Mouse (Mus musculus) frontal cortex, postnatal 10 days (tissue): ENCODE data around the gene Olfr60.

Experiments
- DNase-seq, 2 experiments: peaks; one replicate each; pipeline ENCODE4 v3.0.0; 2022; ENCODE audit warnings: low spot score in 2 of 2, mixed read lengths in 1 of 2

The Olfr60 gene

DNA sequence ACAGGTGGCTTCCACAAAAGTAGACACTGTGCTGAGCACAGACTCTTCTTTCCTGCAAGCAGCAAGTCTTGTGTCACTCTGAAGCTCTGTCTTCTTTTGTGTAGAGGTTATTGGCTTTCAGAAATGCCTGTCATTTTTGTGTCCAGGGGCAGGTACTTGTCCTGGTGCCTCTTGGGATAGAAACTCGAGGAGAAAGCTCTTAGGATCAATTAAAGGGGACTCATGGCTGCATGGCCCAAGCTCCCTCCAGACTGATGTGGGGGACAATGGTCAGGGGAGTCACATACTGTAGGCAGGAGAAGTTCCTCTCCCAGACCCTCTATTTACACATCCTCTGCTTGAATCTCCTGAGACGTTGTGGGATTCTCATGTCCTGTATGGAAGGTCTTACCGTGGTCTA is at the start of gene Olfr60:
Gene Olfr60, minus strand, starts transcription at position 101 of the 400 bp plus-strand sequence.
- DNase-seq = no peak

DNA sequence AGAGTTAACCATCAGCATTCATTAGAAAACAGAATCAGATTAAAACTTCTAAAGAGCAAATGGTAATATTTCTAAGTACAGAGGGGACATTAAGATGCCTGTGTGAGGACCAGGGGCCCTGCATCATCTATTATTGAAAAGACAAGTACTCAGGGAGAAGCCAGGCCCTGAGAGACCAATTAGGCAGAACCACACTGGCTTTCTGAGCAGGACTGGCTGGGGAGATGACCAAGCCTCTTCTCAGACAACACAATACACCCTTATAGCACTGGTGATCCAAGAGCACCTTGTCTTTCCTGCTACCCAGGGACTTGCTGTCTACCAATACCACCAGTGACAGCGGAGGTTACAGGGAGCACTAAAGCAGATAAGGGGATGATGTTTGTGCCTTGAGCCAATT is 41.3 kb upstream of the Olfr60 start, which contains the start of gene Olfr531:
Gene Olfr531, minus strand, starts transcription at position 101 of the 400 bp plus-strand sequence.
- no peak for DNase-seq

DNA sequence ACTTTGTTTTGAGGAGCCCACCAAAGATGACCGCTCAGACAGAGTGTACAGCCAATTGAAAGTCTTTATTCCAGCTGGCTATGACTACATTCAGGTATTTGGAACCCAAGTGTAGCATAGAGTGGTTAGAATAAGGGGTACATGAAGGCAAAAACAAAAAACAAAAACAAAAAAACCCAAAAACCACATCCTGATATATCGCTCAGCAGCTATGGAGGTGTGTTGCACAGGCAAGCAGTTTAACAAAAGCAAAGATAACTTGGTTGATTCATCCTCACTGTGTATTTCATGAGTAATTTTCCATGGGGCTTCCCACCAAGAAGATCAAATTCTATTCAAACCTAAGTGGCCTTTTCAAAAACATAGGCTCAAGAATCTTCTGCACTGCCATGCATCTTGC is 15.4 kb upstream of the Olfr60 start:
- no peak for DNase-seq

DNA sequence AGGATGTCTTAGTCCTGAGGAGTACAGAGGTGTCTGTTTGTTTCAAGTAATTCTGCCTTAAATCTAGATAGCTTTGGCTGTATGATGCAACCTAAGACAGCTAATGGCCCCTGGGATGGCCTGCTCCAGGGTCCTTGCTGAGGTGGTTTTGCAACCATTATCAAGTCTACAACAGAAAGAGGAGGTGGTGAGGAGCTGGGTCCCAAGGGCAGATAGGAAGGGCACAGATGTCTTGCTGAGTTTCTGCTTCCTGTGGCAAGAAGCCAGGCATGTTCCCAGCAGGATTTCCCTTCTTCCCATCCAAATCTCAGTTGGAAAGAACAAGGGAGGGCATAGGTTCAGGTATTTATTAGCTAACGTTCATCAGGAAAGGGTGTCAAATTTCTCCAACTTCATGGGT is 14.8 kb upstream of the Olfr60 start, which contains the start of gene Olfr530:
Gene Olfr530, minus strand, starts transcription at position 101 of the 400 bp plus-strand sequence.
- DNase-seq = no peak

DNA sequence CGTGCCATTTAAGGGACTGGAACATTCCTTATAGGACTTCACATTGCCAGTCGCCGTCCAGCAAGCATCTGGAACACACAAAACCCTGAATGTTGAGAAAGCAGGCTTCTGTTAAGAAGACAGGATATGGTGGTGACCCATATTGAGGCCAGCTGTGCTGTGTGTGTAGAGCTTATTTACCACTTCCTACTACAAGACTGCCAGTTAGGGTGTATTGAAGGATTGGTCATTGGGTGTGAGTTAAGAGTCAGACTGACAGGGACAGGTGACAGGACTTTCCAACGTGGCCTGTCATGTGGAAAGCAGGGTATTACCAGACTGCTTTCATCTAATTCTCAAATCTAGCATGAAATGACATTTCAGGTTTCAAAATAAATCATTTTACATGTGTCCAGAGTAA is 12.8 kb upstream of the Olfr60 start:
- DNase-seq = no peak

DNA sequence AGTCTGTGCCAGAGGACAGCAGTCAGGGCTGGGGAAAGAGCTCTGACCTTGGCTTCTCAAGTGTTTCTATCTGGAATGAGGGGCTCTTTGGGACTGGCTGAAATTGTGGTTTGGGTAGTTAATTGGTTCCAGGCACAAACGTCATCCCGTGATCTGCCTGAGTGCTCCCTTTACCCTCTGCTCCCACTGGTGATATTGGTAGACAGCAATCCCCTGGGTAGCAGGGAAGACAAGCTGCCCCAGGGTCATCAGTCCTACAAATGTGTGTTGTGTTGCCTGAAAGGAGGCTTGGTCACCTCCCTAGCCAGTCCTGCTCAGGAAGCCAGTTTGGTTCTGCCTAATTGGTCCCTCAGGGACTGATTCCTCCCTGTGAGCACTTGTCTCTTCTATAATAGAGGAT is 27.8 kb downstream of the Olfr60 start, which contains the start of gene Olfr527:
Gene Olfr527, plus strand, starts transcription at position 301 of the 400 bp plus-strand sequence.
- no peak for DNase-seq

DNA sequence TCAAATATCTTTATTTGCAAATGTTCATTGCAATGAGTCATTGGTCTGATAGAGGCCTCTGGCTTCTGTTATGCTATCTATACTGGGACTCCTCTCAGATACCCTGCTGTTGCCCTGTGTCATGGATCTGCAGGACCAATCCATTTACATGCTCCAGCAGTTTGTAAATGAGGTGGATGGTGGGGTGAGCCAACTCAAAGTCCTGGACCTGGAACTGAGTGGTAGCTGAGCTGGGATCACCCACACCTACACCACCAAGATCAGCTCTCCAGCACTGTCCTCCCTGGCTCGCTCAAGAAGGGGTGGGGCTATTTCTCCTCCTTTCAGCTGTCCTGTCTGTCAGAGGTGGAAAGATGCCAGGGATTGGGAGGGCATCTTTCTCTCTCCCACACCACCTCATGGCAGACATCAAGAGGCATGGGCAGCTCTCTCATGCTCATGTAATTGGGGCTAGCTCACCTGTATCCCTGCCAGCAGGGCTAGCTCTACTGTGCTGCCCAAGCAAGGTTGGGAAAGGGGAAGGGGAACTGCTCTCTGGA is 31.6 kb downstream of the Olfr60 start:
- DNase-seq = no peak

DNA sequence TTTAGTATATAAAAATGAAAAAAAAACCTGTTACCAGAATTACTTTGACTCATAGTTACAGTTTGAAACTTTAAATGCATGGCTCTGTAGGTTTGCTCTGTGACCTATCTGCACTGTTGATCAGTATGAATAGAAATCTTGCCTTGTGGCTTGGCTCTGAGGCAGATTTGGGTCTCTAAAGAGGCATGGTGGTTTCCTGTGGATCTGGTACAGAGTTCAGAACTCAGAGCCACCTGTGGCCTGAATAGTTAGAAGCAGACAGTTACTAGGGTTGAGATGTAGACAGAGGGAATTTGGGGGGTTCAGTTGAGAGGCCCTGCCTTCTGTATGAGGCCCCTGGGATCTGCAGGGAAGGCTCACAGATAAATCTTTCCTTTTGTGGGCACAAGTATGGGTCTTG is 40.3 kb downstream of the Olfr60 start:
- DNase-seq = no peak

DNA sequence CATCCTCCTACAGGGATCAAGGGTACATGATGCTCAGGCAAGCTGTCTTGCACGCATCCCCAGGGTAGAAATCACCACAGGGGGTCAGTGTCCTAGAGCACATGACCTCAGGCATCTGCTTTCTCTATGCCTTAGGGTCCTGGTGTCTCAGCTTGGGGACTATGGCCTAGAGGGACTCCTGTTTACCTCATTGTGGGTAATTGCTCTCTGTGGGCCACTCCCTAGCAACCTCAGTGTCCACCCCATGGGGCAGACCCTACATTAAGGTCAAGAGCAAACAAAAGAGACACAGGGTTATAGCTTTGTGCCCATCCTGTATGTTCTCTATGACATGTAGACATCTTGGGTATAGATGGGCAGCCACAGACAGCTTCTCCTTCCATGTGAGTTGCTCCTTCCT is 40.9 kb downstream of the Olfr60 start, which contains the start of gene Olfr525:
Gene Olfr525, plus strand, starts transcription at position 301 of the 400 bp plus-strand sequence.
- DNase-seq = no peak

DNA sequence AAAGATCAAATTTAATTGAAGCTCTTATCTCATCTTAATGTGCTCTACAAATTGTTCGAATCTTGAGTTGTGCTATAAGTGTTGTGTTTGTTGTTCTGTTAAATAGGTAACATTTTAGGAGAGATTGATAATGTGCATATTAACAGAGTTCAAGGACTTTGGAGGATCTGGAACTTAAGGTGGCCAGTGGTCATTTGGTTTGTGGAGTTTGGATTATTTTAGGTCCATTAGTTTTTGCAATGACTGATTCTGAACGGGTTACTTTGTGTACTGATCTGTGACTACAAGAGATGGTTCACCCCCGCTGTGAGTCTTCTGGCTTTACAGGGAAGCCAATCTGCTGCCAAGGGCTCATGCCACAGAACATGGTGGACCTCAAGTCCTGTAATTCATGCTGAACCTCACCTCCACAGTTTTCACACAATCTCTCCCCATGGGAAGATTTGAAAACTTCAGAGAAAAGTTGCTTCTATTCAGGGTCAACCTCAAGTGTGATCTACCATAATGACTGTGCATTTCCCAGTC is 41.5 kb downstream of the Olfr60 start:
- no peak for DNase-seq

DNA sequence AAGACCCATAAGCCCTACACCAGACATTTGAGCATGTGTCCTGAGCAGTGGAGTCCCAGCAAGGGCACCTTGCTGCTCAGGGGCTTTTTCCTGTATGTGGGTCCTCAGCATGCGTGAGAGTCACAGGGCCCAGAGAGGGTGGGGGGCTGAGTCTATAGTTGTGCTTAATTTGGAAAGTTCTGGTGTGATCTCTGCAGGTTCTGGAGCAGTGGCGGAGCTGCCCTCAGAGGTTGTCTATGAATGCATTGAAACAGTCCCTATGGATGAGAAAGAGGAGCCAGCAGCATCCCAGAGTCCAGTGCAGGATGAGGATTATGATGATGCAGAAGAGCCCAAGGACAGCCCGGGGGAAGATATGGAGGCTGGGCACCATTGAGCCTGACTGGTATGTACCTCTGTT is 62.1 kb downstream of the Olfr60 start:
- DNase-seq = no peak

DNA sequence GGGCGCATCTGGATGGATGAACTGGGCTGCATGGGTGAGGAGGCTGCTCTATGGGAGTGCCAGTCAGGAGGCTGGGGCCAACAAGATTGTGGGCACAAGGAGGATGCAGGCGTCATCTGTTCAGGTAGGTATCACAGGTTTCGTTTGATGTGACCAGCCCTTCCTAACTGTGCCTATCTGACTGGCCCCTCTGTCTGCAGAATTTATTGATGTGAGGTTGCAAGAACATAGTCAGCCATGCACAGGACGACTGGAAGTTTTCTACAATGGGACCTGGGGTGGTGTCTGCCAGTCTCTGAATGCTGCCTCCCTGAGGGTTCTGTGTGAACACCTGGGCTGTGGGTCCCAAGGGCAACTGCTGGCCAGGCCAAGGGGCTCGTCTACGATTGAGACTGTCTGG is 64.6 kb downstream of the Olfr60 start:
- DNase-seq = no peak

DNA sequence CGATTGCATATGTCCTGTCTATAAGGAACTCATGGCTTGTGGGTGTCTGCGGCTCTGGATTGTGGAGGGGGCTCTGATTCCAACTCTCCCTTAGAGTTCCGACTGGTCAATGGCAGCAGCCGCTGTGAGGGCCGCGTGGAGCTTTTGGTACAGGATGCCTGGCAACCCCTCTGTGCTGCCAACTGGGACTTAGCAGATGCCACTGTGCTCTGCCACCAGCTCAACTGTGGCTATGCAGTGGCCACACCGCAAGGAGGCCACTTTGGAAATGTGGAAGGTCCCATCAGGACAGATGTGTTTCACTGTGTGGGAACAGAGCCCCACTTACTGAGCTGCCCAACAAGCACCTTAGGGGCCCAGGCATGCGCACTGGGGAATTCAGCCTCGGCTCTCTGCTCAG is 65.7 kb downstream of the Olfr60 start:
- DNase-seq = no peak
